Mouse (Mus musculus) forebrain, embryonic 14.5 days (tissue): ENCODE results near the gene Ptgr1. TPM values are rescaled to one million over a fixed set of nuclear protein-coding genes. Genes with fewer than 3 reads are reported as not detected.
A peak's percentile ranks its signal among the peaks of the same experiment; 100 is the strongest.

Source experiments
- ATAC-seq: fragments of 200-750 bp; cut with Nextera tagmentation; 2 replicates; pipeline ENCODE4 v1.8.0; 2017; ENCODE audit warnings: mild to moderate bottlenecking, moderate library complexity
- DNase-seq: peaks from one replicate; pipeline ENCODE4 v3.0.0-alpha.2; 2015; ENCODE audit warnings: low spot score
- H3K27ac ChIP-seq: fragments of 300-500 bp; sonication (generic); 2 replicates; pipeline ENCODE4 v1.5.1; 2014; ENCODE audit warnings: low read depth, mild to moderate bottlenecking, control low read depth, low read length, moderate library complexity
- H3K27me3 ChIP-seq: fragments of 300-500 bp; sonication (generic); replicated peaks from 2 replicates; pipeline ENCODE4 v1.6.1; 2014; ENCODE audit warnings: low read length, control low read depth, mixed read lengths; ENCODE audit not compliant: control insufficient read depth, insufficient read depth
- H3K36me3 ChIP-seq: fragments of 300-500 bp; sonication (generic); 2 replicates; pipeline ENCODE4 v1.6.1; 2014; ENCODE audit warnings: low read length, control low read depth; ENCODE audit not compliant: control insufficient read depth, insufficient read depth
- H3K4me1 ChIP-seq: fragments of 300-500 bp; sonication (generic); 2 replicates; pipeline ENCODE4 v1.6.1; 2014; ENCODE audit warnings: antibody characterized with exemption, low read length, control low read depth; ENCODE audit not compliant: control insufficient read depth, insufficient read depth
- H3K4me2 ChIP-seq: fragments of 300-500 bp; sonication (generic); 2 replicates; pipeline ENCODE4 v1.6.1; 2014; ENCODE audit warnings: mild to moderate bottlenecking, control low read depth, low read length
- H3K4me3 ChIP-seq: fragments of 300-500 bp; sonication (generic); 2 replicates; pipeline ENCODE4 v1.5.1; 2014; ENCODE audit warnings: low read depth, low read length, control low read depth
- H3K9ac ChIP-seq: fragments of 300-500 bp; sonication (generic); 2 replicates; pipeline ENCODE4 v1.6.1; 2014; ENCODE audit warnings: mild to moderate bottlenecking, low read length, control low read depth, moderate library complexity
- H3K9me3 ChIP-seq: fragments of 300-500 bp; sonication (generic); replicated peaks from 2 replicates; pipeline ENCODE4 v1.6.1; 2016; ENCODE audit warnings: low read length, control low read depth, mixed read lengths; ENCODE audit not compliant: control insufficient read depth
- WGBS: fragments of 180-500 bp; shearing (Covaris S2); extraction: QIAGEN DNeasy Blood & Tissue Kit; methylation state at CpG from one replicate; pipeline ENCODE4 v1.1.7; 2014; 5-methylcytosine and 5-hydroxymethylcytosine counted together
- polyA plus RNA-seq: library from polyadenylated mRNA; unstranded; fragments of >200 nt; fragmentation: Nextera tagmentation; extraction: Ambion mirVana; gene quantifications from 2 replicates; pipeline ENCODE4 v1.2.1, GENCODE M21; 2014

Gene Ptgr1
- 4.9 and 5.9 TPM in 2 replicates for polyA plus RNA-seq

DNA sequence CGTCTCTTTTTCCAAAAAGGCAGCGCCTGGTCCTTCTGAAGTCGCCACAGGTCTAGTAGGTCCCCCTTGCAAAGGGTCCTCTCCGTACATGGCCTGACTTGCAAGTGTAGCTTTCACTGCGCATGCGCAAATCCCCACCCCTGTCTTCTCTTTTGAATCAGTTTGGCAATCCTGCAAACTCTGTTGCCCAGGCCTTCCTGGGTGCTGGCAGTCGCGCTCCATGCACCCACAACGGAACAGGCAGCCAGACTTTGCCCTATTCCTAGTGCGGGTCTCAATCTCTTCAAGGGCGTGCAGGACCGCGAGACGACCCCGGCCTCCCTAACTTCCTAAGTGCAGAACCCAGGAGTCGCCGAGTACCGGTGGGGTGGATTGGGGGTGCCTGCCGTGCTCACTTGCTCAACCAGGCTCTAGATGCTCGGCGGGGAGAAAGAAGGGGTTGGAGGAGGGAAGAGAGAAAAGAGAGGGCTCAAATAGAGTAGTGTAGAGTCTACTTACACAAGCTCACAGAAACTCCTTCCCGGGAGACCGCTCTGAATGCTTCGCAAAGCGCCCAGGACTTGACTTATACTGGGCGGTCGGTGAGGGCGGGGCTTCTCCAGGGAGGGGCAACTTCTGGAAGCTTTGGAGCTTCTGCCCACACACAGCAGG is at the start of gene Ptgr1:
Gene Ptgr1, minus strand, starts transcription at position 580 of the 651 bp plus-strand sequence.
- no peak within 1 kb of the TSS for H3K27ac ChIP-seq
- ATAC-seq = peak; percentile 69
- DNase-seq = peak; percentile 90
- H3K9me3 ChIP-seq = no peaks in the 10 kb centered on the region
- peak within 1 kb of the TSS; percentile 58; the same call in 1 of the 2 replicates for H3K9ac ChIP-seq
- peak within 1 kb of the TSS; percentile 43 for H3K4me3 ChIP-seq
- H3K4me2 ChIP-seq = peak within 1 kb of the TSS; percentile 81
- H3K27me3 ChIP-seq = no peaks in the 10 kb centered on the region
- no peaks in the 10 kb centered on the region for H3K36me3 ChIP-seq
- 0 out of 2 replicates have a peak, but pooled peaks cover 3% of the 10 kb centered on the region for H3K4me1 ChIP-seq
- 1% methylated on average over 28 of the region's 28 CpGs for WGBS

DNA sequence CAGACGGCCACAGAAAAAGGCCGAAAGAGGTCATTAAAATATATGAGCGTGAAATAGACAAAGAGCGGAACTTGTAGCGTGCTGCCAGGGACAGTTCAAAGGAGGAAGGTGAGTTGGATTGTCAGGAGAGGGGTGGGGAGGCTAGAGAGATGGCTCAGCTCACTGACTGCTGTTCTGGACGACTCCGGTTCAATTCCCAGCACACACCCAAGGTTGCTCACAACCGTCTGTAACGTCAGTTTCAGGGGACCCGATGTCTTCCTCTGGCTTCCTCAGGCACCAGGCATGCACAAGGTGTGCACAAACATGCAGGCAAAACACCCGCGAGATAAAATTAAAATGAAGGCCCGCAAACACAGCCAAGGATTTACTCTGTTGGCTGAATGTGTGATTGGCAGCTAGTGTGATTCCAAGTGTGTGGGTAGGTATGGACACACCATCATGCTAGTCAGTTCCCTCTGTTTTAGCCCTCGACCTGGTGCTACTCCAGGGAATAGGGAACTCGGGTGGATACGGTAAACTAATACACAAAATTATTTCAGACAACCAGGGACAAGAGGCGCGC is 48.9 kb upstream of the Ptgr1 start:
- H3K4me2 ChIP-seq = peak overlapping the region; percentile 61
- H3K9ac ChIP-seq = peak overlapping the region; percentile 91
- peak overlapping the region; percentile 90 for H3K27ac ChIP-seq
- H3K9me3 ChIP-seq = no peaks in the 10 kb centered on the region; the same call in 1 of the 2 replicates
- H3K36me3 ChIP-seq = peaks cover 7% of the 10 kb centered on the region; the same call in 1 of the 2 replicates
- H3K27me3 ChIP-seq = no peaks in the 10 kb centered on the region
- H3K4me1 ChIP-seq = no peaks in the 10 kb centered on the region
- ATAC-seq = peak; percentile 23; the same call in 1 of the 2 replicates
- H3K4me3 ChIP-seq = peak overlapping the region; percentile 78
- 52% methylated on average over 18 of the region's 18 CpGs for WGBS
- DNase-seq = peak; percentile 24

DNA sequence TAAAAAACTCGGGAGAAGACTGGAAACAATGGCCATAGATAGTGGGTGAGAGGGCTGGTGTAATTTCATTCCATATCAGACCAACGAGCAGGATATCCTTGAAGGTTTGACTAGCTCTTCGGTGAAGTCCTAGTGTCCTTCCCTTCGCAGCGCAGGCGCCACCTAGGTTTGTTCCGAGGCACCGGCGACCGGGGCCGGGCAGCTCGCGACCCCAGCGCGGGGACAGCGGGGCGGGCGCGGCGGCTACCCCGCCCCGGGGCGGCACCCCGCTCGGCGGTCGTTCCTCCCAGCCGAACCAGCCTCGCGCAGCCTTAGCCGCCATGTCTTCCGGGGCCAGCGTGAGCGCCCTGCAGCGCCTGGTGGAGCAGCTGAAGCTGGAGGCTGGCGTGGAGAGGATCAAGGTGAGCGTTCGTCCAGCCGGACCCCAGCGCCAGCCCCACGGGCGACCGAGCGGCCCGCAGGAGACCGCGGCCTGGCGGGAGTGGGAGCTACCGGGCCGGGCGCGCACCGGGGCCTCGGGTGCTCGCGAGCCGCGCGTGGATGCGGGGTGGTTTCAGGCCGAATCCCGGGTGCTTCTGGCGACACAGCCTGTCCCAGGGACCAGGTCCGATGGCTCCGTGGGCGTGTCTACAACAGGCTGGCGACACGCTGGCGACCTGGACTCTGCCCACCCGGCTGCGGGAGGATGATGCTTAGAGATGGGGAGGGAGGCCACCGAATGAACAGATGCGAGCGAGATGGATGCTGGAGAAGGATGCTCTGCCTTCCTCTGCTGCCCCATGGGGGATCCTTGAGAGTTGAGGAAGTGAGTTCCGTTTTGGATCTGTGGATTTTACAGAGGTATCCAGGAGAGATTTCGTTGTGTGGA is 48.2 kb upstream of the Ptgr1 start, which contains the start of gene Gng10:
Gene Gng10, plus strand, starts transcription at position 171 of the 868 bp plus-strand sequence.
- ATAC-seq = peak; percentile 91

DNA sequence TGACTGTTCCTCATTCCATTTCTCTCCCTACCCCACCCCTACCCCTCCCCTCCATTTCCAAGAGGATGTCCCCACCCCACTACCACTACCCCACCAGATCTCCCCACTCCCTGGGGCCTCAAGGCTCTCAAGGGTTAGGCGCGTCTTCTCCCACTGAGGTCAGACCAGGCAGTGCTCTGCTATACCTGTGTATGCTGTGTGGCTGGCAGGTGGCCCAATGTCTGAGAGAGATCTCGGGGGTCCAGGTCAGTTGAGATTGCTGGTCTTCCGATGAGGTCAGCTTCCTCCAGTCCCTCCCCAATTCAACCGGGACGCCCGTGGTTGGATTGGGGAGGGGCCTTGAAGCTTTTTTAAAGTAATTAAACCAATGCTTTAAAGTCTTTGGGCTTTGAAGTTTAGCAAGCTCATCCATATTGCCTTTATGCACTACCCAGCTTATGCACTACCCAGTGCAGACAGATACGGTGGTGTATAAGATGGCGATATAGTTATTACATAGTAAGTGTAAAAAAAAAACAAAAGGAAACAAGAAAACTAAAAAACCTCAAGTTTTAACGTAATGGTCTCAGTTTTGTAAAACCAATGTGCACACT is 47.5 kb upstream of the Ptgr1 start:
- Histone ChIP-seq H3K36me3 (no peaks in the 10 kb centered on the region), H3K27ac (peak overlapping the region; percentile 90; the same call in 1 of the 2 replicates), H3K4me1 (no peaks in the 10 kb centered on the region), H3K9me3 (no peaks in the 10 kb centered on the region; the same call in 1 of the 2 replicates), H3K4me2 (peak overlapping the region; percentile 61), H3K9ac (peak overlapping the region; percentile 91), H3K4me3 (peak overlapping the region; percentile 78), H3K27me3 (no peaks in the 10 kb centered on the region)
- DNase-seq = no peak
- 66% methylated on average over 10 of the region's 10 CpGs for whole genome bisulfite sequencing
- ATAC-seq = peak; percentile 12; the same call in 1 of the 2 replicates

More for the DNA sequence above, 48.2 kb upstream of the Ptgr1 start, which contains the start of gene Gng10:
- peak within 1 kb of the TSS; percentile 78 for H3K4me3 ChIP-seq
- peak within 1 kb of the TSS; percentile 91 for H3K9ac ChIP-seq
- no peaks in the 10 kb centered on the region; the same call in 1 of the 2 replicates for H3K9me3 ChIP-seq
- peak within 1 kb of the TSS; percentile 61 for H3K4me2 ChIP-seq
- no peaks in the 10 kb centered on the region for H3K4me1 ChIP-seq
- peak within 1 kb of the TSS; percentile 90 for H3K27ac ChIP-seq
- H3K36me3 ChIP-seq = peaks cover 6% of the 10 kb centered on the region; the same call in 1 of the 2 replicates
- no peaks in the 10 kb centered on the region for H3K27me3 ChIP-seq
- WGBS = 10% methylated on average over 76 of the region's 76 CpGs
- peak; percentile 64 for DNase-seq

DNA sequence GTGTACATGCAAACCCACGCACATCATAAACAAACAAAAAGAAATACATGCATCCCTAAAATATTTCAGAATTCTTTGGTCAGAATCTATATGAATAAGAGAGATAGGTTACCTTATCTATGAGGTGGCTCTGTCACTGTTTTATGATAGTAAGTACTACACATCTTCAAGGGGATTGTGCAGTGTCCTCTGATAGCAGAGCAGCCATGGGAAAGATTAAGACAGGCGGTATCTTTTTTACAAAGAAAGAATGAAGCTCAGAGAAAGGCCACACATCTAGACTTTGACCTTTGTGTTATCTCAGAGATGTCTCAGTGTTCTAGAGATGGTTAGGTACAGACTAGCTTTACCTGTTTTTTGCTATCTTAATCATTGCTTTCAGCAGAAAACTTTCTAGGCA is 30.0 kb upstream of the Ptgr1 start:
- WGBS = 89% methylated on average over 2 of the region's 2 CpGs
- no peak overlapping the region for H3K4me3 ChIP-seq
- H3K9me3 ChIP-seq = no peaks in the 10 kb centered on the region
- no peak for DNase-seq
- H3K9ac ChIP-seq = no peak overlapping the region
- H3K4me2 ChIP-seq = no peak overlapping the region
- ATAC-seq = no peak
- no peak overlapping the region for H3K27ac ChIP-seq
- no peaks in the 10 kb centered on the region for H3K4me1 ChIP-seq
- H3K36me3 ChIP-seq = peaks cover 22% of the 10 kb centered on the region; the same call in 1 of the 2 replicates
- H3K27me3 ChIP-seq = no peaks in the 10 kb centered on the region

DNA sequence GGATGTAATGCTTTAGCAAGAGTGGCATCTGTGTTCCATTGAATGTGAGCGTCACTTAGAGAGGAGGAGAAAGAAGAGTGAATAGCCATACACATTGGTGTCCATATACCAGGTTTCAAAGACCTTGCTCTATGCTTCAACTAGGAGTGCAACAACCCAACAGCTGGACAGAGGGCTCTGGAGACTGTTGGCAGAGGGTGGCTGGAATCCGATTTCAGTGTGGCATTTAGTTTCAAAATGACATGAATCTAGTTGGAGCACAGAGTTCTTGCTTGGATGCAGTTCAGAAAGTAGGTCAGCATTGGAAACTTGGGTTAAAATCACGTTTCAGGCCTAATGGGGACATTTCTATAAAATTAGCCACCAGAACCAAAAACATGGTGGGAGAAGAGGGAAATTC is 28.3 kb upstream of the Ptgr1 start:
- Histone ChIP-seq H3K4me2 (no peak overlapping the region), H3K4me3 (no peak overlapping the region), H3K4me1 (no peaks in the 10 kb centered on the region), H3K36me3 (peaks cover 14% of the 10 kb centered on the region; the same call in 1 of the 2 replicates), H3K9ac (no peak overlapping the region), H3K27me3 (no peaks in the 10 kb centered on the region), H3K9me3 (no peaks in the 10 kb centered on the region), H3K27ac (no peak overlapping the region)
- ATAC-seq (no peak), DNase-seq (no peak)
- 91% methylated on average over 3 of the region's 3 CpGs for WGBS

DNA sequence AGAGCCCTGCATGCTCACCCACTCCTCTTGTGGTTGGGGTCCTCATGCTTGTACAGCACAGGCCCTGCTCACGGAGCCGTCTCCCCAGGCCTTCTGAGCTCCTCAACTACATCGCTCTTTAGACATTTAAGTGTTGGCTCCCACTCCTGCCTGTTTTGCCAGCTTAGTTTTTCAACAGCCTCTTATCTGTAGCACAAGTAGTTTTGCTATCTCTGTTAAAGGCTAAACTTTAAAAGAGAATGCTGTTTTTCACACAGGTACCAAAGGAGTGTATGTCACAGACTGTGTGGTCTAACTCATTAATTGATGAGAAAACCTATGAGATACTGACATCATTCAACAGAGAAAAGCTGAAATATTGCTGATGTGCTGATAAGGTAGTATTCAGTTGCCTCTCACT is 24.5 kb upstream of the Ptgr1 start:
- H3K36me3 ChIP-seq = no peaks in the 10 kb centered on the region
- H3K4me1 ChIP-seq = no peaks in the 10 kb centered on the region
- WGBS = 87% methylated on average over 3 of the region's 3 CpGs
- no peak overlapping the region for H3K27ac ChIP-seq
- no peak overlapping the region for H3K4me2 ChIP-seq
- H3K27me3 ChIP-seq = no peaks in the 10 kb centered on the region
- H3K9ac ChIP-seq = no peak overlapping the region
- ATAC-seq (no peak), DNase-seq (no peak)
- no peaks in the 10 kb centered on the region for H3K9me3 ChIP-seq
- no peak overlapping the region for H3K4me3 ChIP-seq

DNA sequence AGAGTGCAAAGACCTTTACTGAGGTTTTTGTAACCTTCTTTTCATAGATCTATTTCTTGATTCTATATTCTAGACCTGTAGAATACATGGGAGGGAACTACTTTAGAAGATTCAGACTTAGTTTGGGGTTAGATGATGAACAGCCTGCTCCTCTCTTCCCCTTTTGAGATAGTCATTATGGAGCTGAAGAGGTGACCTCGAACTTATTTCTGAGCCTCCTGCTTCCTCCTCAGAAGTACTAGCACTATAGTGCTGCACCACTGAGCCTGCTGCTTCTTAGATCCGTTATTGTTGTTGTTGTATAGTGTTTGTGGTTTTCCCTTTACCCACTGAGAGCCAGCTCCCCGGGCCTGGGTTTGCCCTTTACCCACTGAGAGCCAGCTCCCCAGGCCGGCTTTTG is 22.8 kb upstream of the Ptgr1 start:
- Histone ChIP-seq H3K9ac (no peak overlapping the region), H3K4me2 (no peak overlapping the region), H3K36me3 (no peaks in the 10 kb centered on the region), H3K27me3 (no peaks in the 10 kb centered on the region), H3K4me1 (peaks cover under 1% of the 10 kb centered on the region; the same call in 1 of the 2 replicates), H3K27ac (no peak overlapping the region), H3K9me3 (no peaks in the 10 kb centered on the region), H3K4me3 (no peak overlapping the region)
- ATAC-seq (no peak), DNase-seq (no peak)
- WGBS = 71% methylated on average over 4 of the region's 4 CpGs
